Mouse (Mus musculus) hindbrain, embryonic 16.5 days (tissue): ENCODE data around the gene Nr6a1. TPM values are rescaled to one million over a fixed set of nuclear protein-coding genes. Genes with fewer than 3 reads are reported as not detected.

Experiments used
- ATAC-seq: fragments of 200-750 bp; cut with Nextera tagmentation; 2 replicates; pipeline ENCODE4 v1.8.0; 2017; ENCODE audit warnings: moderate TSS enrichment, moderate library complexity
- H3K27ac ChIP-seq: fragments of 300-500 bp; sonication (generic); 2 replicates; pipeline ENCODE4 v1.5.1; 2014; ENCODE audit warnings: low read depth, mild to moderate bottlenecking, control low read depth, low read length, moderate library complexity
- H3K27me3 ChIP-seq: fragments of 300-500 bp; sonication (generic); replicated peaks from 2 replicates; pipeline ENCODE4 v1.6.1; 2014; ENCODE audit warnings: low read length; ENCODE audit not compliant: control insufficient read depth, insufficient read depth
- H3K36me3 ChIP-seq: fragments of 300-500 bp; sonication (generic); 2 replicates; pipeline ENCODE4 v1.6.1; 2014; ENCODE audit warnings: mild to moderate bottlenecking, low read length, moderate library complexity, mixed read lengths; ENCODE audit not compliant: control insufficient read depth, insufficient read depth
- H3K4me1 ChIP-seq: fragments of 300-500 bp; sonication (generic); 2 replicates; pipeline ENCODE4 v1.6.1; 2014; ENCODE audit warnings: low read depth, low read length; ENCODE audit not compliant: control insufficient read depth, insufficient read depth
- H3K4me2 ChIP-seq: fragments of 300-500 bp; sonication (generic); 2 replicates; pipeline ENCODE4 v1.6.1; 2014; ENCODE audit warnings: mild to moderate bottlenecking, low read length, control low read depth, moderate library complexity
- H3K4me3 ChIP-seq: fragments of 300-500 bp; sonication (generic); 2 replicates; pipeline ENCODE4 v1.5.1; 2014; ENCODE audit warnings: mild to moderate bottlenecking, low read length, control low read depth, moderate library complexity
- H3K9ac ChIP-seq: fragments of 300-500 bp; sonication (generic); 2 replicates; pipeline ENCODE4 v1.6.1; 2014; ENCODE audit warnings: low read depth, mild to moderate bottlenecking, control low read depth, low read length, moderate library complexity
- H3K9me3 ChIP-seq: fragments of 300-500 bp; sonication (generic); 2 replicates; pipeline ENCODE4 v1.6.1; 2014; ENCODE audit warnings: mild to moderate bottlenecking, low read length, moderate library complexity; ENCODE audit not compliant: control insufficient read depth
- WGBS: fragments of 180-500 bp; shearing (Covaris S2); extraction: QIAGEN DNeasy Blood & Tissue Kit; methylation state at CpG from one replicate; pipeline ENCODE4 v1.1.7; 2014; 5-methylcytosine and 5-hydroxymethylcytosine counted together
- polyA plus RNA-seq: library from polyadenylated mRNA; unstranded; fragments of >200 nt; fragmentation: Nextera tagmentation; extraction: Ambion mirVana; gene quantifications from 2 replicates; pipeline ENCODE4 v1.2.1, GENCODE M21; 2015

Nr6a1 gene
- polyA plus RNA-seq, 1 experiment from 2014 or later, result 2.4 TPM

- Histone ChIP-seq H3K27me3 (no peaks in the 10 kb centered on the region), H3K27ac (no peak overlapping the region), H3K9ac (no peak overlapping the region), H3K9me3 (no peaks in the 10 kb centered on the region), H3K4me2 (no peak overlapping the region), H3K4me1 (peaks cover 4% of the 10 kb centered on the region), H3K4me3 (no peak overlapping the region), H3K36me3 (no peaks in the 10 kb centered on the region)
- no peak for ATAC-seq
- 32% methylated on average over 1 of the region's 1 CpGs for WGBS
Measured at GRCm38 (mm10) chr2:38914517-38914916, 13.0 kb downstream of the Nr6a1 start.

- WGBS, result 75% methylated on average over 1 of the region's 1 CpGs
- Histone ChIP-seq H3K4me3 (no peak overlapping the region), H3K27me3 (no peaks in the 10 kb centered on the region), H3K4me2 (no peak overlapping the region), H3K27ac (no peak overlapping the region), H3K4me1 (no peaks in the 10 kb centered on the region), H3K9me3 (no peaks in the 10 kb centered on the region), H3K9ac (no peak overlapping the region), H3K36me3 (no peaks in the 10 kb centered on the region)
- no peak for ATAC-seq
Measured at GRCm38 (mm10) chr2:38908604-38909003, 18.9 kb downstream of the Nr6a1 start.

- ATAC-seq, result no peak
- H3K27me3 ChIP-seq, result no peaks in the 10 kb centered on the region
- no peak overlapping the region for H3K9ac ChIP-seq
- H3K4me3 ChIP-seq, result no peak overlapping the region
- no peaks in the 10 kb centered on the region for H3K36me3 ChIP-seq
- no peaks in the 10 kb centered on the region for H3K9me3 ChIP-seq
- H3K4me2 ChIP-seq, result no peak overlapping the region
- H3K27ac ChIP-seq, result no peak overlapping the region
- no peaks in the 10 kb centered on the region for H3K4me1 ChIP-seq
- WGBS, result 73% methylated on average over 5 of the region's 5 CpGs
Measured at GRCm38 (mm10) chr2:38906097-38906496, 21.4 kb downstream of the Nr6a1 start.

GRCm38 (mm10) chr2:38904290-38904689 lies 23.2 kb downstream of the Nr6a1 start:
- no peaks in the 10 kb centered on the region for H3K36me3 ChIP-seq
- no peak overlapping the region for H3K4me2 ChIP-seq
- H3K4me3 ChIP-seq, result no peak overlapping the region
- ATAC-seq, result no peak
- H3K27ac ChIP-seq, result no peak overlapping the region
- H3K9me3 ChIP-seq, result no peaks in the 10 kb centered on the region
- no peak overlapping the region for H3K9ac ChIP-seq
- 91% methylated on average over 1 of the region's 1 CpGs for WGBS
- no peaks in the 10 kb centered on the region for H3K4me1 ChIP-seq
- no peaks in the 10 kb centered on the region for H3K27me3 ChIP-seq

GRCm38 (mm10) chr2:38902866-38903265 lies 24.6 kb downstream of the Nr6a1 start:
- H3K27me3 ChIP-seq, result no peaks in the 10 kb centered on the region
- H3K9me3 ChIP-seq, result no peaks in the 10 kb centered on the region
- H3K9ac ChIP-seq, result no peak overlapping the region
- no peaks in the 10 kb centered on the region for H3K36me3 ChIP-seq
- H3K4me2 ChIP-seq, result no peak overlapping the region
- H3K27ac ChIP-seq, result no peak overlapping the region
- H3K4me3 ChIP-seq, result no peak overlapping the region
- ATAC-seq, result no peak
- no peaks in the 10 kb centered on the region for H3K4me1 ChIP-seq

- H3K27me3 ChIP-seq, result no peaks in the 10 kb centered on the region
- no peaks in the 10 kb centered on the region for H3K9me3 ChIP-seq
- no peaks in the 10 kb centered on the region for H3K4me1 ChIP-seq
- no peaks in the 10 kb centered on the region for H3K36me3 ChIP-seq
- ATAC-seq, result no peak
- WGBS, result 82% methylated on average over 5 of the region's 5 CpGs
- H3K27ac ChIP-seq, result no peak overlapping the region
- H3K4me2 ChIP-seq, result no peak overlapping the region
- H3K4me3 ChIP-seq, result no peak overlapping the region
- H3K9ac ChIP-seq, result no peak overlapping the region
Measured at GRCm38 (mm10) chr2:38880907-38881672, 46.4 kb downstream of the Nr6a1 start.

GRCm38 (mm10) chr2:38874544-38875108 lies 52.9 kb downstream of the Nr6a1 start:
- no peak overlapping the region for H3K4me2 ChIP-seq
- WGBS, result 50% methylated on average over 1 of the region's 1 CpGs
- H3K9me3 ChIP-seq, result no peaks in the 10 kb centered on the region
- H3K36me3 ChIP-seq, result 0 out of 2 replicates have a peak, but pooled peaks cover 4% of the 10 kb centered on the region
- ATAC-seq, result no peak
- H3K27me3 ChIP-seq, result no peaks in the 10 kb centered on the region
- H3K4me1 ChIP-seq, result no peaks in the 10 kb centered on the region
- H3K4me3 ChIP-seq, result no peak overlapping the region
- no peak overlapping the region for H3K27ac ChIP-seq
- H3K9ac ChIP-seq, result no peak overlapping the region

- Histone ChIP-seq H3K9ac (no peak overlapping the region), H3K27me3 (no peaks in the 10 kb centered on the region), H3K36me3 (0 out of 2 replicates have a peak, but pooled peaks cover 4% of the 10 kb centered on the region), H3K27ac (no peak overlapping the region), H3K4me1 (no peaks in the 10 kb centered on the region), H3K4me3 (no peak overlapping the region), H3K4me2 (no peak overlapping the region), H3K9me3 (no peaks in the 10 kb centered on the region)
- WGBS, result 32% methylated on average over 1 of the region's 1 CpGs
- no peak for ATAC-seq
Measured at GRCm38 (mm10) chr2:38872730-38873129, 54.8 kb downstream of the Nr6a1 start.

- ATAC-seq, result no peak
- H3K4me1 ChIP-seq, result no peaks in the 10 kb centered on the region
- no peak overlapping the region for H3K4me2 ChIP-seq
- no peaks in the 10 kb centered on the region for H3K27me3 ChIP-seq
- no peak overlapping the region for H3K27ac ChIP-seq
- 82% methylated on average over 1 of the region's 1 CpGs for WGBS
- H3K36me3 ChIP-seq, result no peaks in the 10 kb centered on the region
- no peak overlapping the region for H3K4me3 ChIP-seq
- no peaks in the 10 kb centered on the region for H3K9me3 ChIP-seq
- H3K9ac ChIP-seq, result no peak overlapping the region
Measured at GRCm38 (mm10) chr2:38866711-38867110, 60.8 kb downstream of the Nr6a1 start.
